Mouse (Mus musculus) CH12.LX (cell line): Measurements from ENCODE around the gene Rab10. TPM values are rescaled to one million over a fixed set of nuclear protein-coding genes. Genes with fewer than 3 reads are reported as not detected.

ENCODE experiments used
- DNase-seq: peaks from one replicate; pipeline ENCODE4 v3.0.0-alpha.2; 2013; ENCODE audit errors: extremely low read depth
- H3K27ac ChIP-seq: 2 replicates; pipeline ENCODE4 v1.5.1; 2012; ENCODE audit warnings: low read depth, mild to moderate bottlenecking, control low read depth, moderate library complexity; ENCODE audit not compliant: insufficient read depth
- H3K27me3 ChIP-seq: replicated peaks from 2 replicates; pipeline ENCODE3; 2012; ENCODE audit warnings: inconsistent platforms
- H3K36me3 ChIP-seq, 2 experiments: replicated peaks in 1 of 2; 2 replicates each; pipeline versions ENCODE3 to v1.6.1; 2012; ENCODE audit warnings: inconsistent platforms in 1 of 2, low read length in 1 of 2, mild to moderate bottlenecking in 1 of 2, mixed read lengths in 1 of 2, moderate library complexity in 1 of 2; ENCODE audit not compliant: control insufficient read depth in 1 of 2, insufficient read depth in 1 of 2
- H3K4me1 ChIP-seq, 2 experiments: 2 replicates each; pipeline ENCODE4 v1.6.1; 2012; ENCODE audit warnings: inconsistent platforms in 1 of 2, moderate library complexity in 1 of 2; ENCODE audit not compliant: insufficient read depth in 2 of 2, control insufficient read depth in 1 of 2
- H3K4me2 ChIP-seq: 2 replicates; pipeline ENCODE4 v1.6.1; 2012; ENCODE audit warnings: low read depth, mild to moderate bottlenecking, control low read depth; ENCODE audit not compliant: poor library complexity, insufficient read depth, severe bottlenecking
- H3K4me3 ChIP-seq, 3 experiments: fragments of 150-350 bp in 1 of 3; sonication (generic) in 1 of 3; replicated peaks in 1 of 3; 2 replicates each; pipeline versions ENCODE3 to v1.5.1; 2011 to 2012; ENCODE audit warnings: low read depth in 2 of 3, low read length in 2 of 3, mild to moderate bottlenecking in 2 of 3, moderate library complexity in 2 of 3, control low read depth in 1 of 3, improper control_type of control experiment in 1 of 3, inconsistent platforms in 1 of 3, mixed read lengths in 1 of 3; ENCODE audit not compliant: poor library complexity in 1 of 3
- H3K79me2 ChIP-seq: replicated peaks from 2 replicates; pipeline ENCODE4 v1.6.1; 2012; ENCODE audit warnings: mild to moderate bottlenecking, moderate library complexity; ENCODE audit not compliant: control insufficient read depth, poor library complexity, insufficient read depth, severe bottlenecking; ENCODE audit errors: extremely low read depth
- H3K9ac ChIP-seq: 2 replicates; pipeline ENCODE4 v1.6.1; 2012; ENCODE audit warnings: low read depth, mild to moderate bottlenecking, control low read depth, moderate library complexity; ENCODE audit not compliant: insufficient read depth
- H3K9me3 ChIP-seq: replicated peaks from 2 replicates; pipeline ENCODE3; 2012; ENCODE audit warnings: low read length, inconsistent platforms, mixed read lengths
- BHLHE40 ChIP-seq: IDR thresholded peaks from 2 replicates; pipeline ENCODE4 v1.6.1; 2011; ENCODE audit warnings: mild to moderate bottlenecking, low read depth, low read length, improper control_type of control experiment
- CHD2 ChIP-seq: IDR thresholded peaks from 2 replicates; pipeline ENCODE4 v1.6.1; 2011; ENCODE audit warnings: low read length, improper control_type of control experiment
- ETS1 ChIP-seq: conservative IDR thresholded peaks from 2 replicates; pipeline ENCODE4 v1.6.1; 2012; ENCODE audit warnings: low read depth, mild to moderate bottlenecking, inconsistent platforms, low read length, improper control_type of control experiment, moderate library complexity
- JUND ChIP-seq: conservative IDR thresholded peaks from 2 replicates; pipeline ENCODE4 v1.6.1; 2011; ENCODE audit warnings: low read depth, low read length, improper control_type of control experiment
- MAFK ChIP-seq: IDR thresholded peaks from 2 replicates; pipeline ENCODE4 v1.6.1; 2011; ENCODE audit warnings: low read length, improper control_type of control experiment; ENCODE audit not compliant: insufficient replicate concordance
- MAZ ChIP-seq: IDR thresholded peaks from 2 replicates; pipeline ENCODE4 v1.6.1; 2012; ENCODE audit warnings: low read depth, mild to moderate bottlenecking, inconsistent platforms, low read length, improper control_type of control experiment, moderate library complexity
- MEF2A ChIP-seq: IDR thresholded peaks from 2 replicates; pipeline ENCODE4 v1.6.1; 2014; ENCODE audit warnings: low read depth, mild to moderate bottlenecking, inconsistent platforms, low read length, improper control_type of control experiment, borderline replicate concordance
- MYC ChIP-seq: IDR thresholded peaks from 2 replicates; pipeline ENCODE4 v1.6.1; 2011; ENCODE audit warnings: low read depth, mild to moderate bottlenecking, improper control_type of control experiment, low read length
- NELFE ChIP-seq: IDR thresholded peaks from 2 replicates; pipeline ENCODE4 v1.6.1; 2011; ENCODE audit warnings: low read depth, low read length, improper control_type of control experiment
- NRF1 ChIP-seq: IDR thresholded peaks from 2 replicates; pipeline ENCODE4 v1.6.1; 2014; ENCODE audit warnings: low read depth, mild to moderate bottlenecking, inconsistent platforms, low read length, improper control_type of control experiment, moderate library complexity
- PAX5 ChIP-seq: IDR thresholded peaks from 2 replicates; pipeline ENCODE4 v1.6.1; 2012; ENCODE audit warnings: low read length, inconsistent platforms, mixed read lengths
- POLR2A ChIP-seq: IDR thresholded peaks from 2 replicates; pipeline ENCODE4 v1.6.1; 2011; ENCODE audit warnings: low read depth, mild to moderate bottlenecking, improper control_type of control experiment, low read length
- RCOR1 ChIP-seq: conservative IDR thresholded peaks from 2 replicates; pipeline ENCODE4 v1.6.1; 2012; ENCODE audit warnings: low read depth, mild to moderate bottlenecking, inconsistent platforms, low read length, improper control_type of control experiment
- SMC3 ChIP-seq: IDR thresholded peaks from 2 replicates; pipeline ENCODE4 v1.6.1; 2011; ENCODE audit warnings: low read depth, low read length, improper control_type of control experiment
- TBP ChIP-seq: conservative IDR thresholded peaks from 2 replicates; pipeline ENCODE4 v1.6.1; 2011; ENCODE audit warnings: low read depth, low read length, improper control_type of control experiment
- USF2 ChIP-seq: conservative IDR thresholded peaks from 2 replicates; pipeline ENCODE4 v1.6.1; 2011; ENCODE audit warnings: low read depth, low read length, improper control_type of control experiment
- ZC3H11A ChIP-seq: IDR thresholded peaks from 2 replicates; pipeline ENCODE4 v1.6.1; 2012; ENCODE audit warnings: low read depth, mild to moderate bottlenecking, inconsistent platforms, low read length, improper control_type of control experiment
- ZKSCAN1 ChIP-seq: IDR thresholded peaks from 2 replicates; pipeline ENCODE4 v1.6.1; 2012; ENCODE audit warnings: low read depth, inconsistent platforms, low read length, improper control_type of control experiment, borderline replicate concordance
- dilution Hi-C: fragments of 300-500 bp; cut with MboI; formaldehyde crosslinking; loops from 2 replicates; pipeline ENCODE4 v1.14.3; 2020; ENCODE audit warnings: low sequenced_read_pairs; ENCODE audit not compliant: extremely low pct_unique_long_range_greater_than_20kb, extremely low pct_ligation_motif_present
- in situ Hi-C: fragments of 300-500 bp; cut with MboI; formaldehyde crosslinking; loops from 3 replicates; pipeline ENCODE4 v1.14.3; 2019; ENCODE audit warnings: low sequenced_read_pairs, low pct_ligation_motif_present, low pct_unique_long_range_greater_than_20kb, mixed read lengths
- polyA plus RNA-seq: library from polyadenylated mRNA; unstranded; fragments of >175 nt; gene quantifications from 2 replicates; pipeline ENCODE4 v1.2.1, GENCODE M21; 2012; ENCODE audit warnings: low read depth; ENCODE audit not compliant: insufficient read length
- total RNA-seq, 2 experiments: library from RNA; depleted of rRNA; stranded (reverse); fragments of 300-350 nt in 1 of 2; fragments of >200 nt in 1 of 2; gene quantifications; 2 replicates each; pipeline ENCODE4 v1.2.3; 2012 to 2014

The Rab10 gene
- total and polyA plus RNA-seq, 3 experiments, result 60.1 to 111 (median 91.8) TPM

- dilution Hi-C loops, result no loop called here
- in situ Hi-C loops, result loop anchor here (5.0 kb wide), 1 partner anchor 33 kb away; no protein-coding TSS in a partner anchor
- no peaks in the 10 kb centered on the region for H3K9me3 ChIP-seq
- no peak overlapping the region for H3K4me3 ChIP-seq
- no peaks in the 10 kb centered on the region; the same call in 1 of the 2 replicates for H3K79me2 ChIP-seq
- no peaks in the 10 kb centered on the region for H3K27me3 ChIP-seq
- H3K4me2 ChIP-seq, result no peak overlapping the region
- TF ChIP-seq ZC3H11A, result no peak
- no peak for TF ChIP-seq RCOR1
- TF ChIP-seq MAZ, result no peak
- no peak for TF ChIP-seq NRF1
- TF ChIP-seq MEF2A, result no peak
- no peak for TF ChIP-seq POLR2A
- no peak for TF ChIP-seq JUND
- no peak for TF ChIP-seq SMC3
- H3K27ac ChIP-seq, result no peak overlapping the region
- no peak for DNase-seq
- peaks cover 13 to 58% of the 10 kb centered on the region in 2 experiments for H3K4me1 ChIP-seq
- H3K9ac ChIP-seq, result no peak overlapping the region
- H3K36me3 ChIP-seq, result peaks cover 19 to 59% of the 10 kb centered on the region in 2 experiments
These were observed 35.3 kb upstream of the Rab10 start for GRCm38 (mm10) chr12:3345038-3345437.

GRCm38 (mm10) chr12:3344155-3344554, 34.4 kb upstream of the Rab10 start:
- H3K4me3 ChIP-seq, result no peak overlapping the region
- DNase-seq, result no peak
- H3K9ac ChIP-seq, result no peak overlapping the region
- dilution Hi-C loops (no loop called here), in situ Hi-C loops (no loop called here)
- H3K9me3 ChIP-seq, result no peaks in the 10 kb centered on the region
- no peaks in the 10 kb centered on the region; the same call in 1 of the 2 replicates for H3K79me2 ChIP-seq
- no peaks in the 10 kb centered on the region for H3K27me3 ChIP-seq
- H3K4me1 ChIP-seq, result peaks cover 16 to 60% of the 10 kb centered on the region in 2 experiments
- TF ChIP-seq NELFE, result no peak
- TF ChIP-seq NRF1, result peak; percentile 24; the same call in 1 of the 2 replicates
- TF ChIP-seq ZKSCAN1, result no peak
- TF ChIP-seq PAX5, result no peak
- no peak for TF ChIP-seq MAFK
- no peak for TF ChIP-seq MAZ
- TF ChIP-seq BHLHE40, result 0 out of 2 replicates have a peak, but pooled peaks have one; percentile 8
- no peak for TF ChIP-seq CHD2
- TF ChIP-seq TBP, result no peak
- TF ChIP-seq ETS1, result 0 out of 2 replicates have a peak, but pooled peaks have one; percentile 17
- TF ChIP-seq SMC3, result no peak
- TF ChIP-seq MYC, result no peak
- no peak for TF ChIP-seq USF2
- no peak overlapping the region for H3K27ac ChIP-seq
- H3K36me3 ChIP-seq, result peaks cover 20 to 66% of the 10 kb centered on the region in 2 experiments
- no peak overlapping the region for H3K4me2 ChIP-seq
